Mouse (Mus musculus): ENCODE measurements at regions not wholly inside any gene's neighbourhood (a gene's known extent, or its start where the extent isn't known, plus 50 kb on each side); places are given as distances from the start of the nearest gene placed in this dataset.

- TF ChIP-seq CTCF (IDR thresholded peaks at IDR 0.05; ENCODE audit: low read depth), result no peak
- no peak for TF ChIP-seq EP300 (IDR thresholded peaks at IDR 0.05; ENCODE audit: low read depth)
Observed at GRCm38 (mm10) chr11:110804079-110804478, 163.8 kb upstream of the Kcnj16 start.

Measured in liver, postnatal 0 days (tissue).